ENCODE assay signal across 17 mouse cellular contexts in genomic region chr13:34371951-34372869, GRCm38 (mm10). TPM values are rescaled to one million over a fixed set of nuclear protein-coding genes. Genes with fewer than 3 reads are reported as not detected.
DNase-seq lines count a peak whose midpoint lies in the region; ATAC-seq and TF ChIP-seq lines count a peak whose summit lies in the region.
"Had no signal": no experiment of that assay in that cellular context is flagged by ENCODE, and none has a peak within 500 bp of the region (broad histone marks: within the 10 kb centered on the region; RNA-seq: fewer than 3 reads in every experiment).

No protein-coding gene starts in this region.

- no peaks in the 10 kb centered on the region for H3K27me3 ChIP-seq in midbrain, embryonic 15.5 days (replicated peaks)
- H3K27me3 ChIP-seq in midbrain, embryonic 11.5 days (ENCODE audit: control insufficient read depth, insufficient read depth, low read length), result no peaks in the 10 kb centered on the region
- H3K27me3 ChIP-seq in myocyte (ENCODE audit: control insufficient read depth, insufficient read depth, insufficient read length), result no peaks in the 10 kb centered on the region
- H3K27me3 ChIP-seq: embryonic facial prominence, embryonic 12.5 days; limb, embryonic 13.5 days had no signal

- H3K4me2 ChIP-seq in midbrain, embryonic 15.5 days, result no peak overlapping the region
- H3K4me2 ChIP-seq in midbrain, embryonic 11.5 days, result no peak overlapping the region
- H3K4me2 ChIP-seq in myocyte (ENCODE audit: low read depth), result peak overlapping the region; percentile 4
- H3K4me2 ChIP-seq: embryonic facial prominence, embryonic 12.5 days; limb, embryonic 13.5 days had no signal

- 0 out of 2 replicates have a peak, but pooled peaks cover 5% of the 10 kb centered on the region for H3K4me1 ChIP-seq in midbrain, embryonic 15.5 days
- H3K4me1 ChIP-seq in midbrain, embryonic 11.5 days (ENCODE audit: control insufficient read depth, insufficient read depth, low read length), result no peaks in the 10 kb centered on the region
- H3K4me1 ChIP-seq: embryonic facial prominence, embryonic 12.5 days; limb, embryonic 13.5 days had no signal

- WGBS in midbrain, embryonic 15.5 days, result 76% methylated on average over 6 of the region's 6 CpGs
- WGBS in midbrain, embryonic 11.5 days, result 86% methylated on average over 6 of the region's 6 CpGs

- DNase-seq in heart, postnatal 4 days, result peak; percentile 14
- DNase-seq in heart, postnatal 25 days (ENCODE audit: low spot score), result no peak
- DNase-seq in midbrain, embryonic 11.5 days (ENCODE audit: low spot score, missing footprints), result no peak
- peak; percentile 71 for DNase-seq in NIH3T3 (ENCODE audit: low read depth)
- no peak for DNase-seq in kidney, adult 11 months
- DNase-seq: adrenal gland, postnatal 25 days; cerebellum, adult 8-10 months; forebrain, postnatal 0 days; gastrocnemius, postnatal 36 days; layer of hippocampus, postnatal 36 days; thymus, postnatal 14 days had no signal

- H3ac ChIP-seq in myocyte (ENCODE audit: control insufficient read depth, insufficient read length), result no peak overlapping the region

- intact Hi-C loops in heart, postnatal 25 days (cut with DNase I), result no loop called here

- no peaks in the 10 kb centered on the region for H3K36me3 ChIP-seq in midbrain, embryonic 15.5 days (replicated peaks)
- no peaks in the 10 kb centered on the region for H3K36me3 ChIP-seq in midbrain, embryonic 11.5 days (ENCODE audit: control insufficient read depth, insufficient read depth, low read length)
- no peaks in the 10 kb centered on the region for H3K36me3 ChIP-seq in myocyte (ENCODE audit: control insufficient read depth, insufficient read depth)
- H3K36me3 ChIP-seq: embryonic facial prominence, embryonic 12.5 days; limb, embryonic 13.5 days had no signal

- no peaks in the 10 kb centered on the region for H3K79me2 ChIP-seq in myocyte (ENCODE audit: control insufficient read depth, insufficient read depth)

- ATAC-seq in midbrain, embryonic 15.5 days (replicated peaks), result peak; percentile 54
- ATAC-seq in midbrain, embryonic 11.5 days (ENCODE audit: low FRiP score), result no peak
- ATAC-seq: forebrain, postnatal 0 days; intestine, embryonic 16.5 days had no signal

- TF ChIP-seq POLR2A in myocyte (IDR thresholded peaks at IDR 0.05; ENCODE audit: insufficient read length, low read depth), result no peak

- no peaks in the 10 kb centered on the region for H3K9me3 ChIP-seq in midbrain, embryonic 15.5 days
- no peaks in the 10 kb centered on the region for H3K9me3 ChIP-seq in midbrain, embryonic 11.5 days (ENCODE audit: control insufficient read depth, low read length)
- H3K9me3 ChIP-seq: embryonic facial prominence, embryonic 12.5 days; limb, embryonic 13.5 days had no signal

- H3K27ac ChIP-seq in midbrain, embryonic 15.5 days, result peak overlapping the region; percentile 14; the same call in 1 of the 2 replicates
- no peak overlapping the region for H3K27ac ChIP-seq in midbrain, embryonic 11.5 days (ENCODE audit: low read depth, low read length)
- H3K27ac ChIP-seq: embryonic facial prominence, embryonic 12.5 days; limb, embryonic 13.5 days; liver, embryonic 14.5 days had no signal

- H3K9ac ChIP-seq in midbrain, embryonic 15.5 days, result no peak overlapping the region
- no peak overlapping the region for H3K9ac ChIP-seq in midbrain, embryonic 11.5 days (ENCODE audit: low read length)
- H3K9ac ChIP-seq: embryonic facial prominence, embryonic 12.5 days; forebrain, postnatal 0 days; limb, embryonic 13.5 days; liver, embryonic 14.5 days had no signal

- H3K4me3 ChIP-seq in midbrain, embryonic 15.5 days, result no peak overlapping the region
- H3K4me3 ChIP-seq in midbrain, embryonic 11.5 days (ENCODE audit: low read depth, low read length), result no peak overlapping the region
- no peak overlapping the region for H3K4me3 ChIP-seq in myocyte
- H3K4me3 ChIP-seq: embryonic facial prominence, embryonic 12.5 days; limb, embryonic 13.5 days had no signal

TF ChIP-seq in myocyte, 11 proteins besides CTCF, POLR2A, EP300 and RAD21:
- TF ChIP-seq SRF (IDR thresholded peaks at IDR 0.05; ENCODE audit: control insufficient read depth, insufficient read length, low read depth), result no peak
- peak; percentile 83 for TF ChIP-seq CEBPB (IDR thresholded peaks at IDR 0.05; ENCODE audit: insufficient read depth, poor library complexity, severe bottlenecking)
- no peak for TF ChIP-seq USF1 (IDR thresholded peaks at IDR 0.05; ENCODE audit: low read depth)
- no peak for TF ChIP-seq MAX (IDR thresholded peaks at IDR 0.05; ENCODE audit: low read depth)
- no peak for TF ChIP-seq TCF3 (IDR thresholded peaks at IDR 0.05; ENCODE audit: insufficient read length, low read depth)
- TF ChIP-seq POLR2AphosphoS2 (IDR thresholded peaks at IDR 0.05; ENCODE audit: insufficient read length, low read depth), result no peak
- TF ChIP-seq MYOG (IDR thresholded peaks at IDR 0.05; ENCODE audit: control insufficient read depth in 1 of 3, insufficient read depth in 1 of 3, insufficient read length in 2 of 3, low read depth in 2 of 3), result peak in 1 of 3 experiments; percentile 26
- no peak for TF ChIP-seq REST (IDR thresholded peaks at IDR 0.05; ENCODE audit: insufficient read depth, insufficient read length)

RNA-seq across cellular contexts. Expression of gene Slc22a23, which starts 27.2 kb away (rescaled TPM):
- 10 to 100 TPM in 1 of 2 experiments, 1 to 10 TPM in 1; 8.2 to 10.6 TPM for total RNA-seq in heart, postnatal 4 days (2021)
- total RNA-seq in heart, postnatal 25 days (2021), result 10 to 100 TPM in 1 of 2 experiments, 1 to 10 TPM in 1; 8.6 to 10.7 TPM
- polyA plus RNA-seq in midbrain, embryonic 15.5 days (2015; fragmentation: Nextera tagmentation; extraction: Ambion mirVana), result 17.5 and 18.1 TPM in 2 replicates
- polyA plus RNA-seq in midbrain, embryonic 11.5 days (2014; fragmentation: Nextera tagmentation; extraction: Ambion mirVana), result 14.0 and 18.5 TPM in 2 replicates
- 8.5 TPM for polyA plus RNA-seq in myocyte (2012; fragmentation: generic; extraction: Trizol)

Comparison
In these comparisons a context has a peak if more than half of its experiments do, and no peak if none do; other contexts are left out.
1. DNase-seq: peak in heart, postnatal 4 days (single experiment) and NIH3T3 (single experiment); none in heart, postnatal 25 days (single experiment), midbrain, embryonic 11.5 days (single experiment) and kidney, adult 11 months (single experiment).